Mouse (Mus musculus) CH12.LX (cell line): ENCODE measurements around the gene Ift20. TPM values are rescaled to one million over a fixed set of nuclear protein-coding genes. Genes with fewer than 3 reads are reported as not detected.

Experiments
- DNase-seq: peaks from one replicate; pipeline ENCODE4 v3.0.0-alpha.2; 2013; ENCODE audit errors: extremely low read depth
- H3K27ac ChIP-seq: 2 replicates; pipeline ENCODE4 v1.5.1; 2012; ENCODE audit warnings: low read depth, mild to moderate bottlenecking, control low read depth, moderate library complexity; ENCODE audit not compliant: insufficient read depth
- H3K27me3 ChIP-seq: replicated peaks from 2 replicates; pipeline ENCODE3; 2012; ENCODE audit warnings: inconsistent platforms
- H3K36me3 ChIP-seq, 2 experiments: replicated peaks in 1 of 2; 2 replicates each; pipeline versions ENCODE3 to v1.6.1; 2012; ENCODE audit warnings: inconsistent platforms in 1 of 2, low read length in 1 of 2, mild to moderate bottlenecking in 1 of 2, mixed read lengths in 1 of 2, moderate library complexity in 1 of 2; ENCODE audit not compliant: control insufficient read depth in 1 of 2, insufficient read depth in 1 of 2
- H3K4me1 ChIP-seq, 2 experiments: 2 replicates each; pipeline ENCODE4 v1.6.1; 2012; ENCODE audit warnings: inconsistent platforms in 1 of 2, moderate library complexity in 1 of 2; ENCODE audit not compliant: insufficient read depth in 2 of 2, control insufficient read depth in 1 of 2
- H3K4me2 ChIP-seq: 2 replicates; pipeline ENCODE4 v1.6.1; 2012; ENCODE audit warnings: low read depth, mild to moderate bottlenecking, control low read depth; ENCODE audit not compliant: poor library complexity, insufficient read depth, severe bottlenecking
- H3K4me3 ChIP-seq, 3 experiments: fragments of 150-350 bp in 1 of 3; sonication (generic) in 1 of 3; replicated peaks in 1 of 3; 2 replicates each; pipeline versions ENCODE3 to v1.5.1; 2011 to 2012; ENCODE audit warnings: low read depth in 2 of 3, low read length in 2 of 3, mild to moderate bottlenecking in 2 of 3, moderate library complexity in 2 of 3, control low read depth in 1 of 3, improper control_type of control experiment in 1 of 3, inconsistent platforms in 1 of 3, mixed read lengths in 1 of 3; ENCODE audit not compliant: poor library complexity in 1 of 3
- H3K79me2 ChIP-seq: replicated peaks from 2 replicates; pipeline ENCODE4 v1.6.1; 2012; ENCODE audit warnings: mild to moderate bottlenecking, moderate library complexity; ENCODE audit not compliant: control insufficient read depth, poor library complexity, insufficient read depth, severe bottlenecking; ENCODE audit errors: extremely low read depth
- H3K9ac ChIP-seq: 2 replicates; pipeline ENCODE4 v1.6.1; 2012; ENCODE audit warnings: low read depth, mild to moderate bottlenecking, control low read depth, moderate library complexity; ENCODE audit not compliant: insufficient read depth
- H3K9me3 ChIP-seq: replicated peaks from 2 replicates; pipeline ENCODE3; 2012; ENCODE audit warnings: low read length, inconsistent platforms, mixed read lengths
- BHLHE40 ChIP-seq: IDR thresholded peaks from 2 replicates; pipeline ENCODE4 v1.6.1; 2011; ENCODE audit warnings: mild to moderate bottlenecking, low read depth, low read length, improper control_type of control experiment
- CHD2 ChIP-seq: IDR thresholded peaks from 2 replicates; pipeline ENCODE4 v1.6.1; 2011; ENCODE audit warnings: low read length, improper control_type of control experiment
- CTCF ChIP-seq, 2 experiments: IDR thresholded peaks in 1 of 2; conservative IDR thresholded peaks in 1 of 2; 2 replicates each; pipeline ENCODE4 v1.5.1; 2011 to 2012; ENCODE audit warnings: low read depth in 2 of 2, low read length in 2 of 2, improper control_type of control experiment in 1 of 2, inconsistent platforms in 1 of 2, mild to moderate bottlenecking in 1 of 2, moderate library complexity in 1 of 2
- EP300 ChIP-seq: IDR thresholded peaks from 2 replicates; pipeline ENCODE4 v1.6.1; 2011; ENCODE audit warnings: low read length, improper control_type of control experiment
- ETS1 ChIP-seq: conservative IDR thresholded peaks from 2 replicates; pipeline ENCODE4 v1.6.1; 2012; ENCODE audit warnings: low read depth, mild to moderate bottlenecking, inconsistent platforms, low read length, improper control_type of control experiment, moderate library complexity
- GABPA ChIP-seq: IDR thresholded peaks from 2 replicates; pipeline ENCODE4 v1.6.1; 2012; ENCODE audit warnings: low read depth, low read length, improper control_type of control experiment, inconsistent platforms; ENCODE audit not compliant: insufficient replicate concordance
- JUN ChIP-seq: IDR thresholded peaks from 2 replicates; pipeline ENCODE4 v1.6.1; 2011; ENCODE audit warnings: low read depth, mild to moderate bottlenecking, low read length, improper control_type of control experiment, moderate library complexity; ENCODE audit not compliant: insufficient read depth
- JUND ChIP-seq: conservative IDR thresholded peaks from 2 replicates; pipeline ENCODE4 v1.6.1; 2011; ENCODE audit warnings: low read depth, low read length, improper control_type of control experiment
- KAT2A ChIP-seq: IDR thresholded peaks from 2 replicates; pipeline ENCODE4 v1.6.1; 2012; ENCODE audit warnings: low read length, improper control_type of control experiment, inconsistent platforms; ENCODE audit not compliant: insufficient replicate concordance
- MAX ChIP-seq: IDR thresholded peaks from 2 replicates; pipeline ENCODE4 v1.6.1; 2011; ENCODE audit warnings: low read length, improper control_type of control experiment
- MAZ ChIP-seq: IDR thresholded peaks from 2 replicates; pipeline ENCODE4 v1.6.1; 2012; ENCODE audit warnings: low read depth, mild to moderate bottlenecking, inconsistent platforms, low read length, improper control_type of control experiment, moderate library complexity
- MEF2A ChIP-seq: IDR thresholded peaks from 2 replicates; pipeline ENCODE4 v1.6.1; 2014; ENCODE audit warnings: low read depth, mild to moderate bottlenecking, inconsistent platforms, low read length, improper control_type of control experiment, borderline replicate concordance
- MXI1 ChIP-seq: IDR thresholded peaks from 2 replicates; pipeline ENCODE4 v1.6.1; 2011; ENCODE audit warnings: mild to moderate bottlenecking, low read depth, low read length, improper control_type of control experiment
- MYC ChIP-seq: IDR thresholded peaks from 2 replicates; pipeline ENCODE4 v1.6.1; 2011; ENCODE audit warnings: low read depth, mild to moderate bottlenecking, improper control_type of control experiment, low read length
- NELFE ChIP-seq: IDR thresholded peaks from 2 replicates; pipeline ENCODE4 v1.6.1; 2011; ENCODE audit warnings: low read depth, low read length, improper control_type of control experiment
- NRF1 ChIP-seq: IDR thresholded peaks from 2 replicates; pipeline ENCODE4 v1.6.1; 2014; ENCODE audit warnings: low read depth, mild to moderate bottlenecking, inconsistent platforms, low read length, improper control_type of control experiment, moderate library complexity
- PAX5 ChIP-seq: IDR thresholded peaks from 2 replicates; pipeline ENCODE4 v1.6.1; 2012; ENCODE audit warnings: low read length, inconsistent platforms, mixed read lengths
- POLR2A ChIP-seq: IDR thresholded peaks from 2 replicates; pipeline ENCODE4 v1.6.1; 2011; ENCODE audit warnings: low read depth, mild to moderate bottlenecking, improper control_type of control experiment, low read length
- POLR2AphosphoS2 ChIP-seq: IDR thresholded peaks from 2 replicates; pipeline ENCODE4 v1.6.1; 2011; ENCODE audit warnings: low read depth, low read length, improper control_type of control experiment
- RCOR1 ChIP-seq: conservative IDR thresholded peaks from 2 replicates; pipeline ENCODE4 v1.6.1; 2012; ENCODE audit warnings: low read depth, mild to moderate bottlenecking, inconsistent platforms, low read length, improper control_type of control experiment
- TBP ChIP-seq: conservative IDR thresholded peaks from 2 replicates; pipeline ENCODE4 v1.6.1; 2011; ENCODE audit warnings: low read depth, low read length, improper control_type of control experiment
- USF2 ChIP-seq: conservative IDR thresholded peaks from 2 replicates; pipeline ENCODE4 v1.6.1; 2011; ENCODE audit warnings: low read depth, low read length, improper control_type of control experiment
- ZC3H11A ChIP-seq: IDR thresholded peaks from 2 replicates; pipeline ENCODE4 v1.6.1; 2012; ENCODE audit warnings: low read depth, mild to moderate bottlenecking, inconsistent platforms, low read length, improper control_type of control experiment
- dilution Hi-C: fragments of 300-500 bp; cut with MboI; formaldehyde crosslinking; loops from 2 replicates; pipeline ENCODE4 v1.14.3; 2020; ENCODE audit warnings: low sequenced_read_pairs; ENCODE audit not compliant: extremely low pct_unique_long_range_greater_than_20kb, extremely low pct_ligation_motif_present
- in situ Hi-C: fragments of 300-500 bp; cut with MboI; formaldehyde crosslinking; loops from 3 replicates; pipeline ENCODE4 v1.14.3; 2019; ENCODE audit warnings: low sequenced_read_pairs, low pct_ligation_motif_present, low pct_unique_long_range_greater_than_20kb, mixed read lengths
- polyA plus RNA-seq: library from polyadenylated mRNA; unstranded; fragments of >175 nt; gene quantifications from 2 replicates; pipeline ENCODE4 v1.2.1, GENCODE M21; 2012; ENCODE audit warnings: low read depth; ENCODE audit not compliant: insufficient read length
- total RNA-seq, 2 experiments: library from RNA; depleted of rRNA; stranded (reverse); fragments of 300-350 nt in 1 of 2; fragments of >200 nt in 1 of 2; gene quantifications; 2 replicates each; pipeline ENCODE4 v1.2.3; 2012 to 2014

Ift20 gene
- total and polyA plus RNA-seq, 3 experiments = 124 to 151 (median 136) TPM

DNA sequence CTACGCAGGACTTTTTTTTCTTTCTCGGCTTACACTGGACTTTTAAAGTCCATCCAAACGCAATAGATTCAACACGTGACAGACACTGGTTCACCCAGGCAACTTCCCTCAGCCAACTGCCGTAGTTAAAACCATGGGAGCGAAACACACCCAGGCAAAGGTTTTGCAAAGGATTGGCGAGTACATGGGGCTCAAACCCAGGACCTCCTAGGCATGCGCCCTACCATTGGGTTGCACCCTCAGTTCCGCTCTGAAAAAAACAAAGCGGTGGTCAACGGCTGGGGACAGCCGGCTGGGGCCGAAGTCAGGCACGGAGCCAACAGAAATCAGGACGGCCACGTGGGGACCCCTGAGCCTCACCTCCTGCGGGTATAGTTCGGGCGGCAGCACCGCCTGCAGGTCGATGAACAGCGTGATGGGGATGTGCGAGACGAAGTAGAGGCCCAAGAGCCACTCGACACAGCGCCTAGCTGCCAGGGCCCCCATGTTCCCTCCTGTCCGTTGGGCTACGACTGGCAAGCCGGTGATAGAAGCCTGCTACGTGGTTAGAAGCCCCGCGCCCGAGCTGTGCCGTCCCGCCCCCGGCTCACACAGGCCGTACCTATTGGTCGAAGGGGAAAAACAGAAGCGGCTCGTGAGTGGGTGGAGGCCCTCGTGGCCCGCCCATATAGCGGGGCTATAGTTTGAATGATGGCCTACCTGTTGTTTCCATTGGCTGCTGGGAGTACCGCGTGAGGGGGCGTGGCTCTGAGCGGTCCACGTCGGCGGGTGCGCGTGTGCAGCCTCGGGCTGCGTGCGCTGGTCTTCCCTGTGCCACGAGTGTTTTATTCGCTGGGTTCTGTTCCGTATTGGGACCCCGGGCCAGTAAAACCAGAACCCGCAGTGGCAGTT lies 14.3 kb downstream of the Ift20 start, which contains the start of gene Tmem97 (continued):
- peak; percentile 86 for TF ChIP-seq BHLHE40
- TF ChIP-seq POLR2AphosphoS2 = peak; percentile 78
- no peak for TF ChIP-seq PAX5
- peak; percentile 79 for TF ChIP-seq USF2
- TF ChIP-seq POLR2A = peak; percentile 99
- TF ChIP-seq MEF2A = peak; percentile 17; the same call in 1 of the 2 replicates
- TF ChIP-seq JUND = no peak
- peak; percentile 99 for TF ChIP-seq MXI1
- no peak for TF ChIP-seq EP300
- no peak for TF ChIP-seq RCOR1
- 0 out of 2 replicates have a peak, but pooled peaks have one; percentile 55 for TF ChIP-seq MAZ
- TF ChIP-seq MAX = peak; percentile 94
- TF ChIP-seq NRF1 = peak; percentile 86

- 0 out of 2 replicates have a peak, but pooled peaks have one; percentile 5 for TF ChIP-seq MAZ
- no peak for TF ChIP-seq GABPA
- no peak for TF ChIP-seq CTCF (conservative IDR thresholded peaks at IDR 0.05 in 1 of 2, IDR thresholded peaks at IDR 0.05 in 1 of 2; ENCODE audit: low read depth in 2 of 2, low read length in 2 of 2)
- no peak for TF ChIP-seq TBP
- no peak for TF ChIP-seq MEF2A
- no peak for TF ChIP-seq JUND
- no peak for TF ChIP-seq NRF1
- TF ChIP-seq, all 38 proteins: peak for 1
- Histone ChIP-seq H3K79me2 (peaks cover 42% of the 10 kb centered on the region), H3K4me2 (peak overlapping the region; percentile 75), H3K9me3 (peaks cover 14% of the 10 kb centered on the region), H3K4me1 (peaks cover 4 to 30% of the 10 kb centered on the region in 2 experiments; a peak in 3 of 4 replicates), H3K36me3 (peaks cover 0 to 10% of the 10 kb centered on the region in 2 experiments), H3K9ac (peak overlapping the region; percentile 61), H3K4me3 (peak overlapping the region in 2 of 3 experiments; percentile 35 to 60), H3K27ac (no peak overlapping the region), H3K27me3 (no peaks in the 10 kb centered on the region)
- dilution Hi-C loops (no loop called here), in situ Hi-C loops (loop anchor here (25.0 kb wide), 1 partner anchor 661 kb away; no protein-coding TSS in a partner anchor)
- DNase-seq = peak; percentile 33
Measured at GRCm38 (mm10) chr11:78551059-78551398, 14.9 kb downstream of the Ift20 start.

DNA sequence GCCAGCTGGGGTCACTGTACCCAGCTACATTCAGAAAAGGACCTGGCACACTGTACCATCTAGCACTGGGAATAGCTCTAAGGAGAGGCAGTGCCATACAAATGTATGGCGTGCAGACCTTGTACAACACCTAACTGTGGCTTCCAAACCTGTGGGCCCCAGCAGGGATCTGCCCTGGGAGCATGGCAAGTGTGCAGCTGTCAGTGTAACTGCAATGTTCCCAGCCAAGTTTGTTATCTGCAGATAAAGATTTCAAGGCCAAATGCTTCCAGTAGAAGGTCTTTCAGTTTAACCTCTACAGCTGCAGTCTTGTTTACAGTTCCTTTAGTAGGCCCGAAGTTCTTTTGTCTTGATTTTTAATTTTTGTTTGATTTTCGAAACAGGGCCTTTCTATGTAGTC lies 19.5 kb downstream of the Ift20 start:
- H3K79me2 ChIP-seq = no peaks in the 10 kb centered on the region
- in situ Hi-C loops (loop anchor here (25.0 kb wide), 1 partner anchor 657 kb away; no protein-coding TSS in a partner anchor), dilution Hi-C loops (no loop called here)
- H3K27me3 ChIP-seq = no peaks in the 10 kb centered on the region
- H3K9ac ChIP-seq = no peak overlapping the region
- no peak overlapping the region for H3K4me2 ChIP-seq
- no peaks in the 10 kb centered on the region for H3K36me3 ChIP-seq
- TF ChIP-seq EP300 (no peak), BHLHE40 (no peak), MEF2A (no peak), MYC (no peak), NELFE (no peak), CHD2 (no peak), JUN (no peak), KAT2A (no peak), MAX (no peak), ETS1 (no peak), ZC3H11A (no peak), JUND (no peak), CTCF (conservative IDR thresholded peaks at IDR 0.05 in 1 of 2, IDR thresholded peaks at IDR 0.05 in 1 of 2; ENCODE audit: low read depth in 2 of 2, low read length in 2 of 2) (no peak)
- no peak overlapping the region for H3K4me3 ChIP-seq
- H3K4me1 ChIP-seq = peaks cover 0 to 11% of the 10 kb centered on the region in 2 experiments; a peak in 3 of 4 replicates
- H3K27ac ChIP-seq = no peak overlapping the region
- DNase-seq = no peak
- peaks cover 14% of the 10 kb centered on the region for H3K9me3 ChIP-seq
